Mouse (Mus musculus) hindlimb bud, embryonic 11.5 days (tissue): ENCODE measurements at regions not wholly inside any gene's neighbourhood (a gene's known extent, or its start where the extent isn't known, plus 50 kb on each side); places are given as distances from the start of the nearest gene placed in this dataset.

Experiments
- DNase-seq: peaks from one replicate; pipeline ENCODE4 v3.0.0-alpha.2; 2012; ENCODE audit warnings: low read depth, low spot score; ENCODE audit errors: extremely low spot score

- no peak for DNase-seq
Observed at GRCm38 (mm10) chr3:129445961-129446360, 86.2 kb upstream of the Elovl6 start.

GRCm38 (mm10) chr3:129449928-129450327 is 82.2 kb upstream of the Elovl6 start:
- no peak for DNase-seq

DNA sequence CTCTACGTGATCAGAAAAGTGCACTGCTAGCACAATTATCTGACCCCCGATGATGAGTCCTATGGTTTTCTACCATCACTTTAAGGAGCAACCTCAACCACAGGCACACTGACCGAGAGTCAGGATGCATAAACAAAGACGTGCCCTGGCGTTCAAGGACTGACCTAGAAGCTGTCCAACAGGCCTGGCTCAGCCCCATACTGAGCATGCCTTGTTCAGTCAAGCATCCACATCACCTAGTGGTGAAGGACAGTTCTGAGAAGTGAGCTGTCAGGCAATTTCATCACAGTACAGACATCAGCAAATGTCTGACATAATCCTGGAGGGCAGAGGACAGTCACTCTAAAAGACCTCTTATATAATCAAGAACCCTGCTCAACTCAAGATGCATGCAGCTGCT is 81.5 kb upstream of the Elovl6 start:
- no peak for DNase-seq

- DNase-seq: no peak
Observed at GRCm38 (mm10) chr3:129470088-129470487, 62.1 kb upstream of the Elovl6 start.

- no peak for DNase-seq
Observed at GRCm38 (mm10) chr3:129471332-129471731, 60.8 kb upstream of the Elovl6 start.

DNA sequence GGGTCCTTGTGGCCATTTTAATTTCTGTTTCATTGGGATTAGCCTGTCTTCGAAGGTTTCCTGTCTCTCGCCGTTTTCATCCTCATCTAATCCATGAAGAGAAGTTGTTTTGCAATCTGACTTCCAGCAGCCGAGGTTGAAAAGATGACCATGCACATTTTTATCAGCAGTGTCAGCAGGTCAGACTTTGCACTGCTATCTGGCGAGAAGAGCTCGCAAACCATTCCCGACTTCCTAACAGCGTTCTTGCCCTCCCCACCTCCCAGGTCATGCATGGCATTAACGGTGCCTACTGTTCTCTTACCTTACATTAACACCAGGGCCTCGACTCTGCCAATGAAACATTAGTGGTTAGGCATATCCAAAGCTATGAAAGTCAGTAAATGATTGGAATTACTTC is 60.1 kb upstream of the Elovl6 start:
- no peak for DNase-seq

GRCm38 (mm10) chr3:129474451-129474850 is 57.7 kb upstream of the Elovl6 start:
- no peak for DNase-seq

DNA sequence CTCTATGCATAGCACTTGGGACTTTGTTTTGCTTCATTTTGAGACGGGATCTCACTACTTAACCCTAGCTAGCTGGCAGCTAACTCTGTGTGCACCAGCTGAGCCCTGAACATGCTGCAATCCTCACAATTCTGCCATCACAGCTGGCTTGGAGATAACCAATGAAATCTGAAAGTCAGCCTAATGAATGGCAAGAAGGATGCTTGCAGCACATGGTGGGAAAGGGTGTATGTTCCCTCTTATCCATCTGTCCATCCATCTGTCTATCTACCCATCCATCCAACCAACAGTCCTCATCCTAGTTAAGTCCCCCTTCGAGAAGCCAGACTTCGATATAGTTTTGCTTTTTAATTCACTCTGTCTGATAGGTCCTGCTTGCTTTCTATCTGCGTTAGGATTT is 55.9 kb upstream of the Elovl6 start:
- DNase-seq: no peak

GRCm38 (mm10) chr3:129478093-129478492 is 54.1 kb upstream of the Elovl6 start:
- no peak for DNase-seq

DNA sequence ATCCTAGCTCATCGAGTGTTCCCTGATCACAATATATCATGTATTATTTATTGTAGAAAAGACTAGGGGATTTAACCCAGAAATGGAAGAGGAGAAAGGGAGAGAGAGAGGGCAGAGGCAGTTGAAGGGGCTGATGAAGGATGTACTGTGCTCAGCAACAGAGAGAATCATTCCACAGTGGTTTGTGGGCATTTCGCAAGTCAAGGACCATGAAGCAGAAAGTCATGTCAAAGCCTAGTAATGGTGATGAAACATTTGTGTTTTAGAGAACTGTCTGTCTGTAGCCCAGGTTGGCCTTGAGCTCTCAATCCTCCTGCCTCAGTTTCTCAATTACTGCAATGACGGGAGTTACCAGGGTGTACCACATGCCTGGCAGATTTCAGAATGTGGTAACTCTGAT is 50.9 kb upstream of the Elovl6 start:
- no peak for DNase-seq
